In genomic region chr10:128082477-128082808, GRCm38 (mm10) we compare ENCODE assay signal across 1 mouse cellular context.
TF ChIP-seq lines count a peak whose summit lies in the region.

No protein-coding gene starts in this region.

TF ChIP-seq in CH12.LX, 34 proteins besides CTCF, POLR2A, EP300 and RAD21 (continued from another document):
- TF ChIP-seq JUN (IDR thresholded peaks at IDR 0.05; ENCODE audit: insufficient read depth, low read depth, low read length), result no peak
- no peak for TF ChIP-seq MAX (IDR thresholded peaks at IDR 0.05; ENCODE audit: low read length)
- TF ChIP-seq USF1 (IDR thresholded peaks at IDR 0.05; ENCODE audit: low read depth, low read length), result no peak
- TF ChIP-seq E2F4 (IDR thresholded peaks at IDR 0.05; ENCODE audit: insufficient replicate concordance, low read depth, low read length), result no peak
- no peak for TF ChIP-seq HCFC1 (IDR thresholded peaks at IDR 0.05; ENCODE audit: low read depth, low read length)
- no peak for TF ChIP-seq ZMIZ1 (IDR thresholded peaks at IDR 0.05; ENCODE audit: low read depth, low read length)
- TF ChIP-seq RCOR1 (conservative IDR thresholded peaks at IDR 0.05; ENCODE audit: low read depth, low read length), result no peak
- TF ChIP-seq POLR2AphosphoS2 (IDR thresholded peaks at IDR 0.05; ENCODE audit: low read depth, low read length), result no peak
- no peak for TF ChIP-seq IRF4 (IDR thresholded peaks at IDR 0.05; ENCODE audit: low read depth, low read length)
